Mouse (Mus musculus): ENCODE measurements around the gene Sorbs1. TPM values are rescaled to one million over a fixed set of nuclear protein-coding genes. Genes with fewer than 3 reads are reported as not detected.

Sorbs1 gene
- polyA plus RNA-seq, 1 experiment: 84.4 TPM

GRCm38 (mm10) chr19:40421037-40421436 is 92.5 kb downstream of the Sorbs1 start:
- no peaks in the 10 kb centered on the region for H3K27me3 ChIP-seq (ENCODE audit: control insufficient read depth, insufficient read depth, low read length, poor library complexity, severe bottlenecking)
- no peaks in the 10 kb centered on the region for H3K36me3 ChIP-seq (ENCODE audit: control insufficient read depth, insufficient read depth, low read length, poor library complexity, severe bottlenecking)
- H3K9ac ChIP-seq (ENCODE audit: low read depth, poor library complexity, severe bottlenecking): no peak overlapping the region
- no peaks in the 10 kb centered on the region for H3K4me1 ChIP-seq (ENCODE audit: control insufficient read depth, insufficient read depth, low read length)
- no peak overlapping the region for H3K27ac ChIP-seq (ENCODE audit: insufficient read depth, low read length)
- TF ChIP-seq POLR2A (IDR thresholded peaks at IDR 0.05; ENCODE audit: insufficient read depth, low read length) (no peak), EP300 (IDR thresholded peaks at IDR 0.05; ENCODE audit: insufficient read depth, low read depth, low read length) (no peak), CTCF (IDR thresholded peaks at IDR 0.05; ENCODE audit: low read depth, low read length) (no peak)
- H3K9me3 ChIP-seq (replicated peaks; ENCODE audit: control insufficient read depth, insufficient read depth, low read length, poor library complexity, severe bottlenecking): no peaks in the 10 kb centered on the region
- H3K4me3 ChIP-seq (ENCODE audit: low read depth, low read length): no peak overlapping the region

GRCm38 (mm10) chr19:40419315-40419714 is 94.3 kb downstream of the Sorbs1 start:
- TF ChIP-seq EP300 (IDR thresholded peaks at IDR 0.05; ENCODE audit: insufficient read depth, low read depth, low read length): no peak
- TF ChIP-seq CTCF (IDR thresholded peaks at IDR 0.05; ENCODE audit: low read depth, low read length): no peak
- no peak for TF ChIP-seq POLR2A (IDR thresholded peaks at IDR 0.05; ENCODE audit: insufficient read depth, low read length)
- no peak overlapping the region for H3K4me3 ChIP-seq (ENCODE audit: low read depth, low read length)
- no peaks in the 10 kb centered on the region for H3K27me3 ChIP-seq (ENCODE audit: control insufficient read depth, insufficient read depth, low read length, poor library complexity, severe bottlenecking)
- H3K9me3 ChIP-seq (replicated peaks; ENCODE audit: control insufficient read depth, insufficient read depth, low read length, poor library complexity, severe bottlenecking): no peaks in the 10 kb centered on the region
- no peaks in the 10 kb centered on the region for H3K36me3 ChIP-seq (ENCODE audit: control insufficient read depth, insufficient read depth, low read length, poor library complexity, severe bottlenecking)
- peaks cover 1% of the 10 kb centered on the region for H3K4me1 ChIP-seq (ENCODE audit: control insufficient read depth, insufficient read depth, low read length)
- no peak overlapping the region for H3K9ac ChIP-seq (ENCODE audit: low read depth, poor library complexity, severe bottlenecking)
- no peak overlapping the region for H3K27ac ChIP-seq (ENCODE audit: insufficient read depth, low read length)

DNA sequence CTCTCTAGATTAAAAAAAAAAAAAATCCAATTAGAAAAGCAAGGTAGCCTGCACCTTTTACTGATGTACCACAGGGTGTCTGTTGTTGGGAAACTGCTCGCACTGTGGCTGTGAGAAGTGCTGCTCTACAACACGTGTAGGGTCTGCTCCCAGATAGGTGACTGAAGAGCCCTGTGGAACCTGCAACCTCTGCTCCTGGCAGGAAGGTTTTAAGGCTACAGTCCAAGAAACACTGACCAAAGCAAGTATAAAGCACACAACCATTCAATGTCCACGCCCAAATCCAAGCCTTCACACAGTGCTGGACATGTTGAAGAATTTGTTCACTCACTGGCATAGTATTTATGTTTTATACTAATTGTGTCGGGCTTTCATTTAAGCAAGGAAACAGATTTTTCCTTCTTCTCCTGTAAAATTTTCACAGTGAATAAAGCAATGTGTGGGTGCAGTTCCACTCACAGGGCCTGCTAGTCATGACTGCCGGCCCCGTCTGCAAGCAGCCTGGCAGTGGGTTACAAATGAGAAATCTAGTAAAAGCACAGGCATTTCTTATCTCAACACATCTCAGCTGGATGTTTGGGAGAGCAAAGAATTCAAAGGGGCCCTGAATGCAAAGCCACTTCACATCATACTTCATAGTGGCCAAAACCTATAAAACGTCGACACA is 96.3 kb downstream of the Sorbs1 start:
- Histone ChIP-seq H3K4me1 (ENCODE audit: control insufficient read depth, insufficient read depth, low read length) (peaks cover 1% of the 10 kb centered on the region), H3K36me3 (ENCODE audit: control insufficient read depth, insufficient read depth, low read length, poor library complexity, severe bottlenecking) (no peaks in the 10 kb centered on the region), H3K9me3 (replicated peaks; ENCODE audit: control insufficient read depth, insufficient read depth, low read length, poor library complexity, severe bottlenecking) (no peaks in the 10 kb centered on the region), H3K27ac (ENCODE audit: insufficient read depth, low read length) (no peak overlapping the region), H3K27me3 (ENCODE audit: control insufficient read depth, insufficient read depth, low read length, poor library complexity, severe bottlenecking) (no peaks in the 10 kb centered on the region), H3K4me3 (ENCODE audit: low read depth, low read length) (no peak overlapping the region), H3K9ac (ENCODE audit: low read depth, poor library complexity, severe bottlenecking) (no peak overlapping the region)
- TF ChIP-seq POLR2A (IDR thresholded peaks at IDR 0.05; ENCODE audit: insufficient read depth, low read length) (no peak), EP300 (IDR thresholded peaks at IDR 0.05; ENCODE audit: insufficient read depth, low read depth, low read length) (no peak), CTCF (IDR thresholded peaks at IDR 0.05; ENCODE audit: low read depth, low read length) (no peak)

DNA sequence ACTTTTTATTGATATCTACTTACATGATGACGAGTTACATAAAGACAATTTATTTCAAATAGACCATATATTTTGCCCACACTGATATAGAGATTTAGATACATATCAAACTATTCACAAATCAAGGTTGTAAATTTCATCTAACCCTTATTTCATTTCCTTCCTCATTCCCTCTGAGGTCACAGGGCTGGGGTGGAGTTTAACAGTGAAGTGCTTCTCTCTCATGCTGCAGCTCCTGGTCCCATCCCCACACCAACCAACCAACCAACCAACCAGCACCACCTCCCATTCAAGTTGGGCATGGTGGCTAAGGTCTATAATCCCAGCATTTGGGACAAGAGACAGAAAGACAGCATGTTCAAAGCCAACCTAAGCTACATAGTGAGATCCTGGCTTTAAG is 97.9 kb downstream of the Sorbs1 start:
- H3K4me1 ChIP-seq (ENCODE audit: control insufficient read depth, insufficient read depth, low read length): peaks cover 1% of the 10 kb centered on the region
- TF ChIP-seq CTCF (IDR thresholded peaks at IDR 0.05; ENCODE audit: low read depth, low read length): no peak
- TF ChIP-seq POLR2A (IDR thresholded peaks at IDR 0.05; ENCODE audit: insufficient read depth, low read length): no peak
- no peak for TF ChIP-seq EP300 (IDR thresholded peaks at IDR 0.05; ENCODE audit: insufficient read depth, low read depth, low read length)
- no peaks in the 10 kb centered on the region for H3K27me3 ChIP-seq (ENCODE audit: control insufficient read depth, insufficient read depth, low read length, poor library complexity, severe bottlenecking)
- no peak overlapping the region for H3K9ac ChIP-seq (ENCODE audit: low read depth, poor library complexity, severe bottlenecking)
- no peaks in the 10 kb centered on the region for H3K36me3 ChIP-seq (ENCODE audit: control insufficient read depth, insufficient read depth, low read length, poor library complexity, severe bottlenecking)
- no peak overlapping the region for H3K4me3 ChIP-seq (ENCODE audit: low read depth, low read length)
- H3K9me3 ChIP-seq (replicated peaks; ENCODE audit: control insufficient read depth, insufficient read depth, low read length, poor library complexity, severe bottlenecking): no peaks in the 10 kb centered on the region
- no peak overlapping the region for H3K27ac ChIP-seq (ENCODE audit: insufficient read depth, low read length)

GRCm38 (mm10) chr19:40414798-40415475 is 98.6 kb downstream of the Sorbs1 start:
- no peak overlapping the region for H3K4me3 ChIP-seq (ENCODE audit: low read depth, low read length)
- no peak for TF ChIP-seq CTCF (IDR thresholded peaks at IDR 0.05; ENCODE audit: low read depth, low read length)
- no peak for TF ChIP-seq POLR2A (IDR thresholded peaks at IDR 0.05; ENCODE audit: insufficient read depth, low read length)
- TF ChIP-seq EP300 (IDR thresholded peaks at IDR 0.05; ENCODE audit: insufficient read depth, low read depth, low read length): no peak
- H3K27ac ChIP-seq (ENCODE audit: insufficient read depth, low read length): no peak overlapping the region
- H3K27me3 ChIP-seq (ENCODE audit: control insufficient read depth, insufficient read depth, low read length, poor library complexity, severe bottlenecking): no peaks in the 10 kb centered on the region
- H3K9me3 ChIP-seq (replicated peaks; ENCODE audit: control insufficient read depth, insufficient read depth, low read length, poor library complexity, severe bottlenecking): no peaks in the 10 kb centered on the region
- no peak overlapping the region for H3K9ac ChIP-seq (ENCODE audit: low read depth, poor library complexity, severe bottlenecking)
- no peaks in the 10 kb centered on the region for H3K36me3 ChIP-seq (ENCODE audit: control insufficient read depth, insufficient read depth, low read length, poor library complexity, severe bottlenecking)
- H3K4me1 ChIP-seq (ENCODE audit: control insufficient read depth, insufficient read depth, low read length): peaks cover 1% of the 10 kb centered on the region

DNA sequence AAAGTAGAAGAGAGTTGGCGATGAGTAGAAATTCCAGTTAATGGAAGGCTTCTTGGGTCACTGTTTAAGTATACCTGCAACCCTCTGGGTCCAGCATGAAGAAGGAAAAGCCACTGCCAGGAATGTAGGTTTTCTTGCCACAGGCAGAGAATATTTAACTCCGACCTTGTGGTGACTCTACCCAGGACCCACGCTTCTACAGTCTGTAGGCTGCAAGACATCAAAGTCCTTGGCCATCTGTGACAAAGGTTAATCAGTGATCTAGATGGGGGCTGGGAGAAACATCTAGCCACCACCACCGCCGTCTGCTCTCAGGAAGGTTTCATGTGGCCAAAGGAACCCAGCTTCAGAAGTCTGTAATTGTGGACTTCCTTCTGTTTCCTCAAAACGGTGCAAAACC is 99.2 kb downstream of the Sorbs1 start:
- no peak overlapping the region for H3K4me3 ChIP-seq (ENCODE audit: low read depth, low read length)
- no peak overlapping the region for H3K27ac ChIP-seq (ENCODE audit: insufficient read depth, low read length)
- H3K36me3 ChIP-seq (ENCODE audit: control insufficient read depth, insufficient read depth, low read length, poor library complexity, severe bottlenecking): no peaks in the 10 kb centered on the region
- H3K9me3 ChIP-seq (replicated peaks; ENCODE audit: control insufficient read depth, insufficient read depth, low read length, poor library complexity, severe bottlenecking): no peaks in the 10 kb centered on the region
- TF ChIP-seq CTCF (IDR thresholded peaks at IDR 0.05; ENCODE audit: low read depth, low read length): no peak
- TF ChIP-seq POLR2A (IDR thresholded peaks at IDR 0.05; ENCODE audit: insufficient read depth, low read length): no peak
- TF ChIP-seq EP300 (IDR thresholded peaks at IDR 0.05; ENCODE audit: insufficient read depth, low read depth, low read length): no peak
- no peak overlapping the region for H3K9ac ChIP-seq (ENCODE audit: low read depth, poor library complexity, severe bottlenecking)
- H3K4me1 ChIP-seq (ENCODE audit: control insufficient read depth, insufficient read depth, low read length): peaks cover 1% of the 10 kb centered on the region
- no peaks in the 10 kb centered on the region for H3K27me3 ChIP-seq (ENCODE audit: control insufficient read depth, insufficient read depth, low read length, poor library complexity, severe bottlenecking)
